Mouse (Mus musculus): ENCODE measurements around the gene Carm1. TPM values are rescaled to one million over a fixed set of nuclear protein-coding genes. Genes with fewer than 3 reads are reported as not detected.

Gene Carm1
- polyA plus RNA-seq, 1 experiment from 2014 or later, result 50.1 TPM

MicroRNAs within 50 kb of the gene (microRNA counts, 519-probe panel; counts per million panel counts)
- microRNA mmu-miR-1946b, result not detected

Other genes starting within 250 kb of the Carm1 start
- gene Ap1m2, start 234.6 kb upstream of the Carm1 start, polyA plus RNA-seq (2014; fragmentation: Nextera tagmentation; extraction: Ambion mirVana), result 3.4 and 5.0 TPM in 2 replicates
- 60.4 and 66.4 TPM in 2 replicates for gene Slc44a2, start 226.2 kb upstream of the Carm1 start, polyA plus RNA-seq (2014; fragmentation: Nextera tagmentation; extraction: Ambion mirVana)
- gene Ilf3, start 179.0 kb upstream of the Carm1 start, polyA plus RNA-seq (2014; fragmentation: Nextera tagmentation; extraction: Ambion mirVana), result 232 and 254 TPM in 2 replicates
- gene Qtrt1, start 135.1 kb upstream of the Carm1 start, polyA plus RNA-seq (2014; fragmentation: Nextera tagmentation; extraction: Ambion mirVana), result 47.5 and 48.9 TPM in 2 replicates
- 59.2 and 64.8 TPM in 2 replicates for gene Dnm2, start 122.0 kb upstream of the Carm1 start, polyA plus RNA-seq (2014; fragmentation: Nextera tagmentation; extraction: Ambion mirVana)
- 59.1 and 66.0 TPM in 2 replicates for gene Tmed1, start 36.6 kb upstream of the Carm1 start, polyA plus RNA-seq (2014; fragmentation: Nextera tagmentation; extraction: Ambion mirVana)
- 2.6 and 5.3 TPM in 2 replicates for gene AB124611, start 20.7 kb upstream of the Carm1 start, polyA plus RNA-seq (2014; fragmentation: Nextera tagmentation; extraction: Ambion mirVana)
- gene Timm29, start 45.8 kb downstream of the Carm1 start, polyA plus RNA-seq (2014; fragmentation: Nextera tagmentation; extraction: Ambion mirVana), result 53.9 and 61.7 TPM in 2 replicates
- 16.0 and 16.9 TPM in 2 replicates for gene Yipf2, start 45.9 kb downstream of the Carm1 start, polyA plus RNA-seq (2014; fragmentation: Nextera tagmentation; extraction: Ambion mirVana)
- gene Smarca4, start 69.3 kb downstream of the Carm1 start, polyA plus RNA-seq (2014; fragmentation: Nextera tagmentation; extraction: Ambion mirVana), result 142 and 146 TPM in 2 replicates
- 17.9 and 22.0 TPM in 2 replicates for gene Ldlr, start 176.6 kb downstream of the Carm1 start, polyA plus RNA-seq (2014; fragmentation: Nextera tagmentation; extraction: Ambion mirVana)
- 94.3 and 101 TPM in 2 replicates for gene Spc24, start 213.4 kb downstream of the Carm1 start, polyA plus RNA-seq (2014; fragmentation: Nextera tagmentation; extraction: Ambion mirVana)